18 mouse cellular contexts compared by ENCODE assay signal in the genomic region with DNA sequence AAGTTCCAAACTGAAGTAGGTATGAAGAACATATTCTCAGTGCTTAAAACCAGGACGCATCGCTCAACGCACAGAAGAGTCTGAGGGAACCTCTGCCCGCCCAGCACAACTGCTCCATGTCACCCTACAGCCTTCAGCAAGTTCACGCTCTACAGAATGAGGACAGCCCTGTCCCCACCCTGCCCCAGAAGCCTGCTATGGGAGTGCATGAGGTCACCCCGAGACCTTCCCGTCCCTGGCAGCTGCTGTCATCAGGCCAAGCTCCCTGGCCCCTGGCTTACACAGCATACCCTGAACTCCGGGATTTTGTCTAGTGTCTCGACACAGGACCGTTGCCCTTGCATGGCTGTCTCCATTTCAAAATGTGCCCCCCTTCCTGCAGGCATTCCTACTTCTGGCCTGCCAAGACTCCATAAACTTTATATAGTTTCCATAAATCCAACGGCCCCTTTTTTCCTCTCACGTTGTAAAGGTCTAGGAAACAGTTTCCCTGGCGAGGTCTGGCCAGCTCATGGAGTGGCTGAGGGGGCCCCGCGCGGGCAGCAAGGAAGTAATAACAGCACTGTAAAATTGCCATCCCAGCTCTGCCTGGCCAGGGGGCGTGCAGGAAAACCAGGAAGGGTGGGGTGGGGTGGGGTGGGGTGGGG. TPM values are rescaled to one million over a fixed set of nuclear protein-coding genes. Genes with fewer than 3 reads are reported as not detected.
DNase-seq lines count a peak whose midpoint lies in the region; ATAC-seq and TF ChIP-seq lines count a peak whose summit lies in the region.
"Had no signal": no experiment of that assay in that cellular context is flagged by ENCODE, and none has a peak within 500 bp of the region (broad histone marks: within the 10 kb centered on the region; RNA-seq: fewer than 3 reads in every experiment).

No protein-coding gene starts in this region.

- H3K27ac ChIP-seq in heart, embryonic 13.5 days (replicated peaks), result no peak overlapping the region
- H3K27ac ChIP-seq in lung, embryonic 14.5 days (ENCODE audit: low read depth), result no peak overlapping the region
- peak overlapping the region; percentile 63 for H3K27ac ChIP-seq in limb, embryonic 11.5 days (replicated peaks; ENCODE audit: low read depth, low read length)
- H3K27ac ChIP-seq: left cerebral cortex, adult 2 months; stomach, embryonic 15.5 days had no signal

- no peak overlapping the region for H3K4me3 ChIP-seq in heart, embryonic 13.5 days
- no peak overlapping the region for H3K4me3 ChIP-seq in lung, embryonic 14.5 days (ENCODE audit: low read depth, low read length)
- H3K4me3 ChIP-seq in limb, embryonic 11.5 days (ENCODE audit: low read depth, low read length), result no peak overlapping the region
- H3K4me3 ChIP-seq: left cerebral cortex, adult 2 months; stomach, embryonic 15.5 days had no signal

- no peaks in the 10 kb centered on the region for H3K9me3 ChIP-seq in heart, embryonic 13.5 days
- no peaks in the 10 kb centered on the region for H3K9me3 ChIP-seq in lung, embryonic 14.5 days (ENCODE audit: low read depth, low read length)
- H3K9me3 ChIP-seq in limb, embryonic 11.5 days (ENCODE audit: control insufficient read depth, low read length), result no peaks in the 10 kb centered on the region
- H3K9me3 ChIP-seq: stomach, embryonic 15.5 days had no signal

- H3K27me3 ChIP-seq in heart, embryonic 13.5 days (replicated peaks), result no peaks in the 10 kb centered on the region
- no peaks in the 10 kb centered on the region for H3K27me3 ChIP-seq in lung, embryonic 14.5 days (ENCODE audit: insufficient read depth, low read length)
- H3K27me3 ChIP-seq in limb, embryonic 11.5 days (ENCODE audit: control insufficient read depth, insufficient read depth, low read length), result no peaks in the 10 kb centered on the region
- H3K27me3 ChIP-seq: stomach, embryonic 15.5 days had no signal

- TF ChIP-seq CTCF in lung, embryonic 14.5 days (IDR thresholded peaks at IDR 0.05; ENCODE audit: low read depth), result no peak

- H3K4me2 ChIP-seq in heart, embryonic 13.5 days, result peak overlapping the region; percentile 32
- no peak overlapping the region for H3K4me2 ChIP-seq in lung, embryonic 14.5 days
- H3K4me2 ChIP-seq in limb, embryonic 11.5 days (ENCODE audit: low read depth, severe bottlenecking), result no peak overlapping the region
- H3K4me2 ChIP-seq: liver, embryonic 11.5 days; stomach, embryonic 15.5 days had no signal

- H3K9ac ChIP-seq in heart, embryonic 13.5 days, result peak overlapping the region; percentile 28; the same call in 1 of the 2 replicates
- no peak overlapping the region for H3K9ac ChIP-seq in lung, embryonic 14.5 days
- H3K9ac ChIP-seq in limb, embryonic 11.5 days (ENCODE audit: low read length), result no peak overlapping the region
- H3K9ac ChIP-seq: stomach, embryonic 15.5 days had no signal

- no peak; the same call in 1 of the 2 replicates for ATAC-seq in heart, embryonic 13.5 days (ENCODE audit: extremely low read depth, insufficient number of reproducible peaks, low FRiP score, low TSS enrichment)
- peak; percentile 24; the same call in 1 of the 2 replicates for ATAC-seq in lung, embryonic 14.5 days (ENCODE audit: insufficient read depth)
- peak; percentile 61 for ATAC-seq in limb, embryonic 11.5 days (ENCODE audit: insufficient number of reproducible peaks, low FRiP score, low TSS enrichment, low read depth)
- ATAC-seq: CD4-positive, CD25-positive, alpha-beta regulatory T cell, adult 4 months; midbrain, embryonic 16.5 days had no signal

- intact Hi-C loops in heart, postnatal 25 days (cut with DNase I), result no loop called here

- no peaks in the 10 kb centered on the region for H3K36me3 ChIP-seq in heart, embryonic 13.5 days
- H3K36me3 ChIP-seq in lung, embryonic 14.5 days (ENCODE audit: insufficient read depth), result no peaks in the 10 kb centered on the region
- H3K36me3 ChIP-seq in limb, embryonic 11.5 days (ENCODE audit: control insufficient read depth, insufficient read depth, low read length), result no peaks in the 10 kb centered on the region
- H3K36me3 ChIP-seq: stomach, embryonic 15.5 days had no signal

- 49% methylated on average over 17 of the region's 17 CpGs for WGBS in heart, embryonic 13.5 days
- 66% methylated on average over 17 of the region's 17 CpGs for WGBS in lung, embryonic 14.5 days
- 37% methylated on average over 17 of the region's 17 CpGs for WGBS in limb, embryonic 11.5 days

- no peak for DNase-seq in heart, postnatal 25 days (ENCODE audit: low spot score)
- peak; percentile 22 for DNase-seq in lung, embryonic 14.5 days
- no peak for DNase-seq in lung, postnatal 36 days
- DNase-seq in forelimb bud, embryonic 11.5 days (ENCODE audit: low read depth, low spot score), result peak; percentile 72
- DNase-seq in limb, embryonic 11.5 days (ENCODE audit: low spot score), result peak; percentile 68
- no peak for DNase-seq in yolk sac, embryonic 10.5 days (ENCODE audit: low spot score)
- DNase-seq in cerebellum, postnatal 36 days, result no peak
- DNase-seq: cerebellum, adult 8-10 months; embryo, embryonic 11 days; heart, postnatal 36 days; right cerebral cortex, postnatal 4 days; thymus, postnatal 4 days had no signal

- H3K4me1 ChIP-seq in heart, embryonic 13.5 days, result peaks cover 15% of the 10 kb centered on the region
- no peaks in the 10 kb centered on the region for H3K4me1 ChIP-seq in lung, embryonic 14.5 days (ENCODE audit: insufficient read depth)
- peaks cover 54% of the 10 kb centered on the region for H3K4me1 ChIP-seq in limb, embryonic 11.5 days (ENCODE audit: control insufficient read depth, insufficient read depth, low read length)
- H3K4me1 ChIP-seq: stomach, embryonic 15.5 days had no signal

RNA-seq across cellular contexts. Expression of a gene that starts 56.3 kb away (rescaled TPM):
- 0.61 and 0.66 TPM in 2 replicates for polyA plus RNA-seq in heart, embryonic 13.5 days (2015; fragmentation: Nextera tagmentation; extraction: Ambion mirVana)
- 1 to 10 TPM; 2.8 to 3.5 TPM for total RNA-seq in heart, postnatal 25 days (2021)
- 2.1 and 2.8 TPM in 2 replicates for polyA plus RNA-seq in lung, embryonic 14.5 days (2014; fragmentation: Nextera tagmentation; extraction: Ambion mirVana)
- 5.9 and 6.3 TPM in 2 replicates for polyA plus RNA-seq in limb, embryonic 11.5 days (2014; fragmentation: Nextera tagmentation; extraction: Ambion mirVana)
- polyA plus RNA-seq: CD4-positive, CD25-positive, alpha-beta regulatory T cell, adult 4 months had no signal

RNA-seq across cellular contexts. Expression of a gene that starts 56.8 kb away (rescaled TPM):
- 26.0 and 28.0 TPM in 2 replicates for polyA plus RNA-seq in heart, embryonic 13.5 days (2015; fragmentation: Nextera tagmentation; extraction: Ambion mirVana)
- 10 to 100 TPM; 25.2 to 27.7 TPM for total RNA-seq in heart, postnatal 25 days (2021)
- 21.7 and 23.4 TPM in 2 replicates for polyA plus RNA-seq in lung, embryonic 14.5 days (2014; fragmentation: Nextera tagmentation; extraction: Ambion mirVana)
- 36.9 and 38.7 TPM in 2 replicates for polyA plus RNA-seq in limb, embryonic 11.5 days (2014; fragmentation: Nextera tagmentation; extraction: Ambion mirVana)

Comparison
In these comparisons a context has a peak if more than half of its experiments do, and no peak if none do; other contexts are left out.
1. DNase-seq: peak in lung, embryonic 14.5 days (single experiment), forelimb bud, embryonic 11.5 days (single experiment) and limb, embryonic 11.5 days (single experiment); none in heart, postnatal 25 days (single experiment), lung, postnatal 36 days (single experiment), yolk sac, embryonic 10.5 days (single experiment) and cerebellum, postnatal 36 days (0 of 2).